Mouse (Mus musculus): ENCODE data around the gene Cmss1. TPM values are rescaled to one million over a fixed set of nuclear protein-coding genes. Genes with fewer than 3 reads are reported as not detected.

Cmss1 gene
- polyA plus RNA-seq, 1 experiment from 2014 or later: 38.3 TPM

DNA sequence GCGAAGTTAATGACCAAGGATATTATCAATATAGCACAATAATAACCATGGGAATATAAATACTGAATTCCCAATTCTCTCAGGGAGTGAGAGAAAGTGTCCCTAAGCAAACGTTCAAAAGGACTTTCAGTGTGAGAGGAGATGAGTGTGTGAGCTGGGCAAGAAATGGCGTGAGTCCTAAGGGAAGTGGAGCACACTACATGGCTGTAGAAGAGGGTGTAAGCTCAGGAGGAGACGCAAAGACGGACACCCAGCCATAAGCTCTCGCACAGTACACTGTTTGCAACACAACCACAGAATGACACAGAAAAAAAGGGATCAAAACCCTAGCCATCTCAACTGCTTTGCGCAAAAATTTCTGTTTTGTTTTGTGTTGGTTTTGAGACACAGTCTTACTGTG is 93.1 kb downstream of the Cmss1 start:
- no peak for ATAC-seq (ENCODE audit: low read depth)
- no peaks in the 10 kb centered on the region for H3K9me3 ChIP-seq (ENCODE audit: control insufficient read depth, low read length)
- no peak overlapping the region for H3K4me3 ChIP-seq (ENCODE audit: low read depth, low read length)
- no peak overlapping the region for H3K9ac ChIP-seq (replicated peaks; ENCODE audit: low read depth, low read length)
- no peak overlapping the region for H3K27ac ChIP-seq (ENCODE audit: low read depth, low read length)
- H3K4me1 ChIP-seq (ENCODE audit: control insufficient read depth, insufficient read depth, low read length): no peaks in the 10 kb centered on the region
- WGBS: 93% methylated on average over 7 of the region's 7 CpGs
- H3K36me3 ChIP-seq (ENCODE audit: control insufficient read depth, insufficient read depth, low read length): no peaks in the 10 kb centered on the region
- H3K4me2 ChIP-seq (ENCODE audit: low read depth, low read length): no peak overlapping the region
- H3K27me3 ChIP-seq (ENCODE audit: control insufficient read depth, insufficient read depth, low read length): no peaks in the 10 kb centered on the region

DNA sequence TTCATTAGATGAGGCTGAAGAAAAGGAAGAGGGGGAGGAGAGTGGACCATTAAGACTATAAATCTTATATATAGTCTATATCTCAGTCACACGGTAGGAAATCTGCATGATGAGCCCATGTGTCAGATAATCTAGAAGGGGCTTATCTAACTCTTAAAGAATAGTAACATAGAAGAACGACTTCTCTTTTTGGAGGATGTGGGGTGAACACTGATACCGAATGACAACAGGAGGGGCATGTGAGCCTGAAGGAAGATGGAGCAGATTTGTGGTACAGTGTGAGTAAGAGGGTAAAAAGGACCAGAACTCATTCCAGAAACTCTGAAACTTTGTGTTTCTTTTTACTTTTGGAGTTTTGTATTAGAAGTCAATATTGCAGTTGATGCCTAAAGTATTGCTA is 97.6 kb downstream of the Cmss1 start:
- Histone ChIP-seq H3K9ac (replicated peaks; ENCODE audit: low read depth, low read length) (no peak overlapping the region), H3K27me3 (ENCODE audit: control insufficient read depth, insufficient read depth, low read length) (no peaks in the 10 kb centered on the region), H3K4me2 (ENCODE audit: low read depth, low read length) (no peak overlapping the region), H3K9me3 (ENCODE audit: control insufficient read depth, low read length) (no peaks in the 10 kb centered on the region), H3K4me3 (ENCODE audit: low read depth, low read length) (no peak overlapping the region), H3K4me1 (ENCODE audit: control insufficient read depth, insufficient read depth, low read length) (no peaks in the 10 kb centered on the region), H3K36me3 (ENCODE audit: control insufficient read depth, insufficient read depth, low read length) (no peaks in the 10 kb centered on the region), H3K27ac (ENCODE audit: low read depth, low read length) (no peak overlapping the region)
- no peak for ATAC-seq (ENCODE audit: low read depth)
- WGBS: 70% methylated on average over 3 of the region's 3 CpGs

DNA sequence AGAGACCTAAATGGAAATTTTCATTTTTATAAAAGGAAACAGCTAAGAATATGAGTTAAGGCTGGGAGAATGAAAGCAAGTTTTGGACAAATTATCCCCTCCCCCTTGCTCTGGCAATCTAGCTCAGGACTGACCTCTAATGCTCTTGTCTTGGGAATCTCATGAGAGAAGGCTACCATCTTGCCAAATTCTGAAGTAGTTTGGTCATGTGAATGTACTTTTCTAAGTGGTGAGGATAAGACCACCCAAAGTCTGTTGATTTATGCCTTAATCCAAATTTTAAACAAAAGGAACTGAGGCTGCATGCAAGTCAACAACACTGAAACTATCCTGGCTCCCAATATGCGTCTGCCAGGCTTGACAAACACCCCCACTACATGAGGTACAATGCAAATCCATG is 98.3 kb downstream of the Cmss1 start:
- WGBS: 87% methylated on average over 1 of the region's 1 CpGs

DNA sequence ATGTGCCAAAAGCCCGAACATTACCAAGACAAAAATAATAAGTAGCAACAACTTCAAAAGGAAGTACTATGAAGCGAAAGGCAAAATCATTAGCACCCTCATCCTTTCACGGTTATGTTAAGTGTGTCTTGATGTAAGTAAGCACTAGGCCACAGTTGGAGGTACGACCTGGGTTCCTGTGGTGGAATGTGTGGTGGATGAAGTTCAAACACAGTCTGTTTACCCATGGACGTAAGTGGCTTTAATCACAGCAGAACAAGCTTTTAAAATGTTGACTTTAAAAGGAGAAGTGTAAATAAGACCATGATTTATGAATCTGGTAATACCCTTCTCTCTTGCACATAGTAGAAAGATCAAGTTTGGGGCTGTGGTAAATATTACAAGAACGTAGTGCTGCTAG is 100.5 kb downstream of the Cmss1 start:
- no peaks in the 10 kb centered on the region for H3K27me3 ChIP-seq (ENCODE audit: control insufficient read depth, insufficient read depth, low read length)
- WGBS: 83% methylated on average over 6 of the region's 6 CpGs
- ATAC-seq (ENCODE audit: low read depth): no peak

More for the DNA sequence above, 98.3 kb downstream of the Cmss1 start:
- Histone ChIP-seq H3K4me3 (ENCODE audit: low read depth, low read length) (no peak overlapping the region), H3K9me3 (ENCODE audit: control insufficient read depth, low read length) (no peaks in the 10 kb centered on the region), H3K27ac (ENCODE audit: low read depth, low read length) (no peak overlapping the region), H3K27me3 (ENCODE audit: control insufficient read depth, insufficient read depth, low read length) (no peaks in the 10 kb centered on the region), H3K9ac (replicated peaks; ENCODE audit: low read depth, low read length) (no peak overlapping the region), H3K4me1 (ENCODE audit: control insufficient read depth, insufficient read depth, low read length) (no peaks in the 10 kb centered on the region), H3K36me3 (ENCODE audit: control insufficient read depth, insufficient read depth, low read length) (no peaks in the 10 kb centered on the region), H3K4me2 (ENCODE audit: low read depth, low read length) (no peak overlapping the region)
- no peak for ATAC-seq (ENCODE audit: low read depth)

DNA sequence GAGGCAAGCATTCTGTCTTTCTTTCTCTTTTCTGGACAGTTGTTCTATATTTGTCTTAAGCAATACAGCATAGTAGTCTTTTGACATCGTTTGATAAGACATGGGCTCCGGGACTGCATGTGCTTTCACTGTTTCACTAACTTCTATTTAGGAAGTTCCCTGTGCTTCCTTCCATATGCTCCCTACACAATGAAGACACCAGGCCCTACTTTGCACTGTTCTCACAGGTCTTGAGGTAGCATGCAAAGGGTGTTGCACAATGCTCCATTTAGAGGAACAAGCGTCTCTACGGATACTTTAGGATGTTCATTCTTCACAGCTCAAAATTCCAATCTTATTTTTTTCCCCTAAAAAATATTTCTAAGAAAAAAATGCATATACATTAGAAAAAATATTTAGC is 101.9 kb downstream of the Cmss1 start:
- WGBS: 95% methylated on average over 4 of the region's 4 CpGs
- Histone ChIP-seq H3K4me2 (ENCODE audit: low read depth, low read length) (no peak overlapping the region), H3K27ac (ENCODE audit: low read depth, low read length) (no peak overlapping the region), H3K9ac (replicated peaks; ENCODE audit: low read depth, low read length) (no peak overlapping the region), H3K4me3 (ENCODE audit: low read depth, low read length) (no peak overlapping the region), H3K4me1 (ENCODE audit: control insufficient read depth, insufficient read depth, low read length) (no peaks in the 10 kb centered on the region), H3K27me3 (ENCODE audit: control insufficient read depth, insufficient read depth, low read length) (no peaks in the 10 kb centered on the region), H3K36me3 (ENCODE audit: control insufficient read depth, insufficient read depth, low read length) (no peaks in the 10 kb centered on the region), H3K9me3 (ENCODE audit: control insufficient read depth, low read length) (no peaks in the 10 kb centered on the region)
- no peak for ATAC-seq (ENCODE audit: low read depth)

More for the DNA sequence above, 100.5 kb downstream of the Cmss1 start:
- H3K4me2 ChIP-seq (ENCODE audit: low read depth, low read length): no peak overlapping the region
- H3K9ac ChIP-seq (replicated peaks; ENCODE audit: low read depth, low read length): no peak overlapping the region
- H3K36me3 ChIP-seq (ENCODE audit: control insufficient read depth, insufficient read depth, low read length): no peaks in the 10 kb centered on the region
- no peaks in the 10 kb centered on the region for H3K9me3 ChIP-seq (ENCODE audit: control insufficient read depth, low read length)
- no peak overlapping the region for H3K4me3 ChIP-seq (ENCODE audit: low read depth, low read length)
- no peak overlapping the region for H3K27ac ChIP-seq (ENCODE audit: low read depth, low read length)
- no peaks in the 10 kb centered on the region for H3K4me1 ChIP-seq (ENCODE audit: control insufficient read depth, insufficient read depth, low read length)

DNA sequence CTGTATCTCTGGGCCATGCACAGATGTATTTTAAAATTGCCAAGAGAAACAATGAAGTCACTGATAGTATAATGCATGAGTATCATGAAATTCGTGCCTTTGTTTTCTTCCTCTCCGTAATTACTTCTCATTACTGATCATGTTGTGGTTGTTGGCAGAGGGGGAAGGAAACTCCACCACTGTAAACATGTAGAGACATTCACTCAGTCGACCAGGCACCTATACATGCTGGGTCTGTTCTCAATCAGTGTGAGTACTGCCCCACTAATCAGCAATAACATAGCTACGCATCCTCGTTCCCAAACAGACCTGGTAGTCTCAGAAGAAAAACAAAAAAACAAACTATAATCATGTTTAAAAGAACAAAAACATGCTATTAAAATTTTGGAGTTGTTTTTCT is 103.9 kb downstream of the Cmss1 start:
- Histone ChIP-seq H3K9ac (replicated peaks; ENCODE audit: low read depth, low read length) (no peak overlapping the region), H3K4me2 (ENCODE audit: low read depth, low read length) (no peak overlapping the region), H3K27me3 (ENCODE audit: control insufficient read depth, insufficient read depth, low read length) (no peaks in the 10 kb centered on the region), H3K27ac (ENCODE audit: low read depth, low read length) (no peak overlapping the region), H3K36me3 (ENCODE audit: control insufficient read depth, insufficient read depth, low read length) (no peaks in the 10 kb centered on the region), H3K4me3 (ENCODE audit: low read depth, low read length) (no peak overlapping the region), H3K9me3 (ENCODE audit: control insufficient read depth, low read length) (no peaks in the 10 kb centered on the region), H3K4me1 (ENCODE audit: control insufficient read depth, insufficient read depth, low read length) (no peaks in the 10 kb centered on the region)
- 63% methylated on average over 5 of the region's 5 CpGs for WGBS
- ATAC-seq (ENCODE audit: low read depth): no peak

DNA sequence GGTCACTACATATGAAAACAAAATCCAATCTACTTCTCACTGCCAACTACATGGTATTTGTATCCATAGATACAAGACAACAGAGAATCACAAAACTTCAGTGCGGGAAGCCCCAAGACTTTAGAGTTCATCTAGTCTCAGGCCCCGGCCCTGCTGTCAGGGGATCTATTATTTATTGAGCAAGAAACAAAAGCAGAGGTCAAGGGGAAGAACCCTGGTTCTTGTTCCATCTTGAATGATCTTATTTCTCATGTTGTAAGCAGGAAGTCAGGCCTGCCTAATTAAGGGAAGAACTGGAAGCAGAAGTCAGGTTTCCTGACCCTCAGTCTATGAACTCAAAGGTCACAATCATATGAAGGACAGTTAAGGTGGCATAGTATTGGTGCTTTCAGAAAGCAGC is 104.4 kb downstream of the Cmss1 start:
- no peaks in the 10 kb centered on the region for H3K36me3 ChIP-seq (ENCODE audit: control insufficient read depth, insufficient read depth, low read length)
- no peaks in the 10 kb centered on the region for H3K4me1 ChIP-seq (ENCODE audit: control insufficient read depth, insufficient read depth, low read length)
- WGBS: 18% methylated on average over 2 of the region's 2 CpGs
- no peak overlapping the region for H3K27ac ChIP-seq (ENCODE audit: low read depth, low read length)
- H3K4me3 ChIP-seq (ENCODE audit: low read depth, low read length): no peak overlapping the region
- no peaks in the 10 kb centered on the region for H3K9me3 ChIP-seq (ENCODE audit: control insufficient read depth, low read length)
- no peak overlapping the region for H3K4me2 ChIP-seq (ENCODE audit: low read depth, low read length)
- no peak overlapping the region for H3K9ac ChIP-seq (replicated peaks; ENCODE audit: low read depth, low read length)
- no peak for ATAC-seq (ENCODE audit: low read depth)
- no peaks in the 10 kb centered on the region for H3K27me3 ChIP-seq (ENCODE audit: control insufficient read depth, insufficient read depth, low read length)

DNA sequence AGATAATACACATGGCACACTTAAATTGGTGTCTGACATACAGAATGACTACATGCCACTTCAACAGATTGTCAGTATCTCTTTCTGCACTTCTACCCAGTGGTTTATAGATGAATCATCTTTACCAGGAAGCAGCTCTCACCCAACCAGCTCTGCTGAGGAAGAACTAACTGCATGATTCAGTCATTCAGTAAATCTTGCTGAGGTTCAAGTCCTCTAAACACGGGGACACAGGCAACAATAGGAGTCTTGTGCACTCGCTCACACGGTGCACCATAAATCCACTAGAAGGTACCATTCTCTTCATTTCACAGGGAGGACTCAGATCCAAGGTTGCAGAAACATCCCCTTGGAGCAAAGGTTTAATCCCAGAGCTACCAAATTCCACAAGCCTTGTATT is 105.8 kb downstream of the Cmss1 start:
- H3K4me2 ChIP-seq (ENCODE audit: low read depth, low read length): no peak overlapping the region
- no peaks in the 10 kb centered on the region for H3K9me3 ChIP-seq (ENCODE audit: control insufficient read depth, low read length)
- no peak overlapping the region for H3K4me3 ChIP-seq (ENCODE audit: low read depth, low read length)
- no peak overlapping the region for H3K27ac ChIP-seq (ENCODE audit: low read depth, low read length)
- 5% methylated on average over 3 of the region's 3 CpGs for WGBS
- H3K9ac ChIP-seq (replicated peaks; ENCODE audit: low read depth, low read length): no peak overlapping the region
- no peaks in the 10 kb centered on the region for H3K27me3 ChIP-seq (ENCODE audit: control insufficient read depth, insufficient read depth, low read length)
- H3K36me3 ChIP-seq (ENCODE audit: control insufficient read depth, insufficient read depth, low read length): no peaks in the 10 kb centered on the region
- ATAC-seq (ENCODE audit: low read depth): no peak
- H3K4me1 ChIP-seq (ENCODE audit: control insufficient read depth, insufficient read depth, low read length): no peaks in the 10 kb centered on the region

DNA sequence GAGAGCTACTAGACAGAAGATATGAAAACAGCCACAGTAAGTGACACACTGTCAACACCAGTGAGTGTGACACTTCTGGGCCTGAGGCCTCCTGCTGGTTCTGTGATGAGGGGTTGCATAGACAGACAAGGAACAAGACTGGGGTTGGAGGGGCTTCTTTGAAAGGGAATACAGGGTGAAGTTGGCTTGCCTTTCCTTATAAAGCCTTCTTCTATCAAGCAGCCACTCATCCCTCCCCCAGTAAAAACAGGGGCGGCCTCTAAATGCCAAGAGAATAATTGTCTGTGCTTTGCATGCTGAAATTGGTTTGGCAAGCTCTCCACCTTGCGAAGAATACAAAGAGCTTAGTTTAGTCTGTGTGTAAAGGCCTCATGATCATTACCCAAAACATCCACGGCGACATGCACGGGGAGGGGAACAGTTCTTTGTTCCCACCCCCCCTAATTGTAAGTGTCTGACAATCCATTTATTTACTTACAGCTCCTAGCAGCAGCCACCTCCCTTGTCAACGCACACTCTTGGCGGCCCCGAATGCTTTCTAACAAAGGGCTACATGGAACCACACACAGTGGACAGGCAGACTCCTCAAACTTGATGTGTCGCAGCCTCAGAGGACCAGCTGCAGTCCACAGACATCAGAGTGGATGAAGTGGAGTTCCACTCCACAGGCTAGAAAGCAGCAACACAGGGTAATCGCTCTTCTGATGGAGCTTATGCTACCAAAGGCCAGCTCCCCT is 110.1 kb downstream of the Cmss1 start:
- no peaks in the 10 kb centered on the region for H3K27me3 ChIP-seq (ENCODE audit: control insufficient read depth, insufficient read depth, low read length)
- no peak overlapping the region for H3K9ac ChIP-seq (replicated peaks; ENCODE audit: low read depth, low read length)
- peak; percentile 77 for ATAC-seq (ENCODE audit: low read depth)
- no peak overlapping the region for H3K4me2 ChIP-seq (ENCODE audit: low read depth, low read length)
- no peak overlapping the region for H3K27ac ChIP-seq (ENCODE audit: low read depth, low read length)
- H3K4me3 ChIP-seq (ENCODE audit: low read depth, low read length): no peak overlapping the region
- H3K9me3 ChIP-seq (ENCODE audit: control insufficient read depth, low read length): no peaks in the 10 kb centered on the region
- no peaks in the 10 kb centered on the region for H3K4me1 ChIP-seq (ENCODE audit: control insufficient read depth, insufficient read depth, low read length)
- 29% methylated on average over 10 of the region's 10 CpGs for WGBS
- H3K36me3 ChIP-seq (ENCODE audit: control insufficient read depth, insufficient read depth, low read length): no peaks in the 10 kb centered on the region
